Mouse (Mus musculus) layer of hippocampus, adult 18-20 months (tissue): ENCODE results near the gene Hsd17b2. TPM values are rescaled to one million over a fixed set of nuclear protein-coding genes. Genes with fewer than 3 reads are reported as not detected.
"Not testable (repeated sequence)": the region's sequence is repeated elsewhere in the genome, so short reads cannot be mapped to it uniquely, and the experiment has no call there.

Experiments used
- DNase-seq, 2 experiments: peaks; one replicate each; pipeline ENCODE4 v3.0.0; 2022; ENCODE audit warnings: low spot score in 2 of 2
- total RNA-seq, 2 experiments: library from RNA; stranded (reverse); gene quantifications; 2 replicates each; pipeline ENCODE4 v1.2.3; 2021

Hsd17b2 gene
- total RNA-seq, 2 experiments from 2014 or later = 0.69 TPM; not detected in 1

DNA sequence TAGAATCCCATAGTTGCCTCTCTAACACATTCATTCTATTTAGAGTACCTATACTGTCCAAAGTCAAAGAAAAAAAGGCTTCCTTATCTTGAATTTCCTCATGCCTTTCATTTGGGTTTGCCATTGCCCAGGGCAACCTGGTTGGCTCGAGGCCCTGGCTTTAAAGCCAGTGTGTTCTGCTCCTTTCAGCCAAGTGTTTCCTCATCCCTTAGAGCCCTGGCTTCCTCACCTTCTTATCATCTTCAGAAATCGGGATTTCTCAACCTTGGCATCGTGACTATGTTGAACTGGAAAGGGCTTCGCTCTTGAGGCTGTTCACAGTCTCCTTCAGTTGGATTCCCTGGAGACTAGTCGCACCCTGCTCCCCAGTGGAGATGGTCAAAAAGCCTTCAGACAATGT lies 12.9 kb downstream of the Hsd17b2 start:
- no peak for DNase-seq

DNA sequence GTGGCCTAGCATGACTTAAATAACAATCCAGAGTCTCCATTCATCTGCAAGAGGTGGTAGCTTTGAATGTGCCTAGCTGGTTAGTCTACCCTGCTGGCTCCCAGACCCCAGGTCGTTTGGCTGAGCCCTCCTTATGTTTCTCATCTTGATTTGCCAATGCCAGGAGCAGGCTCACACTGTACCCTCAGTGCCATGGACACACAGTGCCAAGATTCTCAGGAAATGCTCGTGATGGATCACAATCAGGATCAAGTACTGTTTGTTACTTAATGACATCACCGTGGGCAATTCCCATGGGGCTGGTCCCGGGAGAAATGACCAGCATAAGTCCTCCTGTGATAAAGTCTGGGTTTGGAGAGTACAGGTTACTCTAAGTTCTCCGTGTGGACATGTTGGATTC lies 14.2 kb downstream of the Hsd17b2 start:
- no peak for DNase-seq

DNA sequence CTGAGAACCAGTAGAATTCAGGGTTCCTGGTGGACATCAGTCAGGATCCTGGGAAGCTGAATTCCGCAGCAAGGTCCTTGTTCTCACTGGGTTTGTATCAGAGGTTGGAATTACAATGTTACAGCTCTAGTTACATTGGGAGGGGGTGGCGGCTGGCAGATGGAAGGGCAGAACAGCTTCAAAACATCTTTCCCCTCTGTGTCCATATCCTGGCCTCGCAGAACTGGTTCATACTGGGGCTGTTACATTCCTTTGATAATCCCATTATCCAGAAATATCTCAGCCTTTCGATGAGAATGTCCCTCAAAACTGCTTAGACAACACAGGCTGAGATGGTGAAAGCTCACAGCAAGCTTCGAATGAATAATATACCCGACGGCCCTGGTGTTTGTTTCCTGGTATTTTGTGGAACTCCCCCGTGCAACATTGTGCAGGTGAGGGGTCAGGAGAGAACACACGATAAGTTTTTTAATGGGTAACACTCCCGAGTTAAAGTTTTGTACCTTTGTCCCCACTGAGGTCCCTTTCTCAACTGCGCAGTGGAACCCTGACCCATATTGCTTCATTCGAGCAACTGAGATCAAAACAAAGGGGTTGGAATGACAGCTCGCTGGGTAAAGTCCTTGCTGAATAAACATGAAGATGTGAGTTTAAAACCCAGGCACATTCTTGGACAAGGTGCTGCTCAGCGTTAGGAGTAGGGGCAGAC lies 16.6 kb downstream of the Hsd17b2 start:
- DNase-seq = no peak

DNA sequence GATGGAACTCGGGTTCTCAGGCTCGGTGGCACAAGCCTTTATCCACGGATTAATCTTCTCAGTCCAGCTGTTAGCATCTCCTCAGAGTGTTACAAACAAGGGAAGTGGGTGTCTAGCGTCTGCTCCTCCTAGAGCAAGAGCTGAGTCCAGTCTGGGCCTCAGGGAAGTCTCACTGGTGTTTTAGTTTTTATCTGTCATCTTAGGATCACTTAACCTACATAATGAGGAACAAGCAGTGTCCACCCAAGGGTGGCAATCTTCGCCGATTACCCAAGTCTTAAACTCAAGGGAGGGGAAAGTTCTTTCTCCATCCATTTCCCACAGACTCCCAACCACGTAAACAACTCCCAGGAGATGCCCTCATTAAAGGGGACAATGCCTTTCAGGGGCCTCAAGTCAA lies 24.8 kb downstream of the Hsd17b2 start:
- no peak for DNase-seq

DNA sequence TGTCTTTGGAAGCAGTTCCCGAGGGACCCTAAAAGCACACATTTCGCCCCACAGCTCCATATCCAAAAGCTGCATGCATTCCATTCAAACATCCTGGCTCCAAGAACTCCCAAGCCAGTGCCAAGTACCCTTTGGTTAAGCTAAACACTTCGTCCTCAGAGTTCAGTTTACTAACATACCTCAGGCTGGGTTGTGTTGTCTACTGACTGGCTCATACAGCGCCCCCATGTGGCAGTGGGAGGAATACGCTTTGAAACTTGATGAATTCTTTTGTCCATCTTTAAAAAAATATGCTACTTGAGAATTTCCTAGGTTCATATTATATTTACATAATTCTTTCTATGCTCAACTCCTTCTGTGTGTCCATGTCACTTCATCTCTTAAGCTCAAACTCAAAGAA lies 25.9 kb downstream of the Hsd17b2 start:
- no peak for DNase-seq

DNA sequence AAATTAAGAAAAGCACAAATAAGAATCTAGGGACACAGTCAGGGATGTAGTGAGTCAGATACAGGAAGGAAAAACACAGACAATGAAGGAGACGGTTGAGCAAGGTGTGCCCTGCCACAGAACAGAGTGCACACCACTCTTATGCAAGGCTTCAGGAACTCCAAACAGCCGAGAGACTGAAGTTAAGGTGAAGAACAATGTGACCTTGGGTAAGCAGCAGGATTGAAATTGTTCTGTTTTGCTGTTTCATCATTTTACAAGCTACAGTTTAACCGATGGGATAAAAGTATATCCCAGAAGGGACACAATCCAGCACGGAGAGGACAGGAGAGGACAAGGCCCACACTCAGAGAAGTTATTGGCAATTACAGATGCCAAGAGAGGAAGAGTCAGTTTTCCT lies 26.5 kb downstream of the Hsd17b2 start:
- no peak for DNase-seq

DNA sequence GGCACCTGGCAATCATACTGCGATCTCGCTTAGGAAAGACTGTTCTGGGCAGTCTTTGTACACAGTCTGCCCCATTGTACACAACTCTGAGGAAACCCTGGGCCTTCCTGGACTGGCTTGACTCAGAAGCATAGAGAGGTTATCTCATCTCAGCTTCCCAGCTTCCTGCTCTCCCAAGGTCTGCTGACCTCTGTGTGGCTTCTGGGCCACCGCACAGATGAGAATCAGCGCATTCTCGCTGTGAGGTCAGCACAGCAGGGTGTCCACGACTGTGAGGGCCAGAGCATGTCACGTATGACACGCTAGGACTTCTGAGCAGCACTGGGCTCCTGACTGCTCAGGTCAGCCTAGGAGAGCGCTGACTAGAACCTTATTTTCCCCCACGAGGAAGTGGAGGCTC lies 29.3 kb downstream of the Hsd17b2 start:
- no peak for DNase-seq

DNA sequence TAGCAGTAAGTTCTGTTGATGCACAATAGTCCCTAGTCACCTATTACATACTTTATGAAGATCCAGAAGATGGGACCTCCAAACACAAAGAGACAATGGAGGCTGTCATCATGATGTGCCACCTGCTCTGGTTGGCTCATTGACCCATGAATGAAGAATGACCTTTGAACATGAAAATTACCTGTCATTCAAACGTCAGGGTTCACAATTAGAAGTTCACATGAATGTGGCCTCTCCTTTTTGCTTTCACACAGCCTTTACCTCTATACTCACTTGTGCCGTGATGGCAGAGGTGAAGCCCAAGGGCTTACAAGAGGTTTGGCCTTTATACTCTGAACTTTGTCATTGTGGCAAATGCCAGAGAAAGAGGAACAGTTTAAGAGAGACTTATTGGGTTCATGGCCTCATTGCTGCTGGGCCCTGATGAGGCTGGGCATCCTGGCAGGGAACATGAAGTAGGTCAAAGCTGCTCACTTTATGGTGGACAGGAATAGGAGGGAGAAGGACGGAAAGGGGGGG lies 35.0 kb downstream of the Hsd17b2 start:
- no peak for DNase-seq

DNA sequence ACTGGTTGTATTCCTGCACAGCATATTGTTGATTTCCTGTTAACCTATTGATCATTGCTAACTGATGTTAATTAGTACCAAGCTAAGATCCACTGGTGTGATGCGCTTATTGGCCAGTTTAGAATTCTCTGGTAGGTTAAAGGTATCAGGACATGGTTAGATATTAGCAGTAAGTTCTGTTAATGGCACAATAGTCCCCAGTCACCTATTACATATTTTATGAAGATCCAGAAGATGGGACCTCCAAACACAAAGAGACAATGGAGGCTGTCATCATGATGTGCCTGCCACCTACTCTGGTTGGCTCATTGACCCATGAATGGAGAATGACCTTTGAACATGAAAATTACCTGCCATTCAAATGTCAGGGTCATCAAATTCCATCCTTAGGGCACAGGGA lies 36.5 kb downstream of the Hsd17b2 start:
- not testable (repeated sequence) for DNase-seq

DNA sequence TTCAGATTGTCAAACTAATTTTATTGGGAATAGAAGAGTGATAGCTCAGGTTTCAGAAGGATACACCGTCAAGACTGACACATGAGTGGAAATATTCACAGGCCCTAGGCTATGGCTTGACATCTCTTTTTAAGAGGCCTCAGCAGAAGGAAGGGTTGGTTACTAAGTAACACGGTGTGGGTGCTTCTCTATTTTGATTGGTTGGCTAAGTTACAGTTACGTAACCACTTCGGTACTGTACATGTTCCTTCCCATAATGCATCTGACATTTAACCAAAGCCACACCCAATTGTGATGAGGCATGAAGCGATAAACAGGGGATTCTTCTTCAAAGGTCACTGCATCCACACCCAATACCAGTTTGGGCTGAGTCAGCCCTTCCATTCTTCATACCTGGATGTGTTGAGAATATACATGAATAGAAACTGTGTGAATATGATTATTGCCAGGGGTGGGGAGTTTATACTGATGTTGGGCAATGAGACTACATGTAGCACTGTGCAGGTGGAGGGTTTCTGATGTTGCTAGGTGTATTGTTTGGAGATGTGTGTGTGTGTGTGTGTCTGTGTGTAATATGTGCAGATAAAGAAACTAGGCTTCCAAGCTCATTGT lies 38.8 kb downstream of the Hsd17b2 start:
- DNase-seq = no peak

DNA sequence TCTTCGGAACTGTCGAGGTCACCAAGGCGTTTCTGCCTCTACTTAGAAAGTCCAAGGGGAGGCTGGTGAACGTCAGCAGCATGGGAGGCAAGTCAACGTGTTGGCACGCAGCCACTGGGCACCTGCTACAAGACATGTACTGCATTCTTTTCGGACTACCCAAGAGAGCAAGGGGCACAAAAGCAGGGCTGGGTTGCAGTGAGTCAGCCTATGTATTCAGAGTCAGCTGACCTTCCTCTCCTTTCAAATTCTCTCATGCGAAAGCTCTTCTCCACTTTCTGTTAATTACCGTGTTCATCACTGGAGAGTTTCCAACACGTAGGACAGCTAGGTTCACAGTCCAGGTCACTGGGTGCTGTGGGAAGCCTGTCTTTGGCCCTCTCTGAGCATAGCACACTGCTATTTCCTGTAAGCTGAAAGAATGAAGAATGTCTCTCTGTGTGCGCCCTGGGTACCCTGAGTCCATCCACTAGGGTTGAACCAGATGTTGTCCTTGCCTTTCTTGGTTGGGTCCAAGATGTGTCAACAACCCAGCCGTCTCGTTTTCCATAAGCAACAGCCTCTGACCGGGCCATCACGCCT lies 40.8 kb downstream of the Hsd17b2 start:
- DNase-seq = no peak

DNA sequence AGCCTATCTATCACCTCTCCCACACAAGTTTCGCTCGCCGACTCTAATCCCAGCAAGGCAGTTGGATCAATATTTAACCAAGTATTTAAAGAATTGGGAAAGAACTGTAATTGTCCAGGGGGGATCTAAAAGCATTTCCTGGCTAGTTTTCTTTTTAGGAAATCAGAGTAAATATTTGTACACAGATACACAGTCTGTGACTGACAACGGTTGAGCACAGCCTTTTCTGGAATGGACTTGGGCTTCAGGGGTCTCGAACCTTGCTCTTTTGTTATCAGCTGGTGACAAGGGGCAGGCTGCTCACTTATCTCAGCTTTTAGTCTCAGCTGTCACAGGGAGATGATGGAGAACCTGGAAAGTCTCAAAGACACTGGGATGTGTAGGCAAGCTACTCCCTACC lies 44.9 kb downstream of the Hsd17b2 start:
- DNase-seq = no peak

DNA sequence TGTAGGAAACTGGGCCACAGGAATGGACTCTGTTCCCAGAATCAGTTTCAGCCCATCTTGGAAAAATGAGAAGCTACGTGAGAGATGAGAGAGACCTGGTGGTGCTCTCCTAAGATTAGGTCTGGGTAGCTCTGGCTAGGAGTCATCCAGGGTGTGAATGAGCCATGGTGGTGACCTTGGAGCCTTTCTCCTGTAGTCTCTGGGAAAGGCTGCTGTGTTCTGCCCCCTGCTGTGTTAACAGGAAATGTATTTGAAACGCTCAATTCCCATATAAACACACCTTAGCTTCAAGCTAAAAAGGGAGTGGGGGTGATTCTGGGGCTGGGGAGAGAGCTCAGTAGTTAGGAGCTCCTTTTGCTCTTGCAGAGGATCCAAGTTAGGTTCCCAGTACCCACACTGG lies 45.7 kb downstream of the Hsd17b2 start:
- no peak for DNase-seq

DNA sequence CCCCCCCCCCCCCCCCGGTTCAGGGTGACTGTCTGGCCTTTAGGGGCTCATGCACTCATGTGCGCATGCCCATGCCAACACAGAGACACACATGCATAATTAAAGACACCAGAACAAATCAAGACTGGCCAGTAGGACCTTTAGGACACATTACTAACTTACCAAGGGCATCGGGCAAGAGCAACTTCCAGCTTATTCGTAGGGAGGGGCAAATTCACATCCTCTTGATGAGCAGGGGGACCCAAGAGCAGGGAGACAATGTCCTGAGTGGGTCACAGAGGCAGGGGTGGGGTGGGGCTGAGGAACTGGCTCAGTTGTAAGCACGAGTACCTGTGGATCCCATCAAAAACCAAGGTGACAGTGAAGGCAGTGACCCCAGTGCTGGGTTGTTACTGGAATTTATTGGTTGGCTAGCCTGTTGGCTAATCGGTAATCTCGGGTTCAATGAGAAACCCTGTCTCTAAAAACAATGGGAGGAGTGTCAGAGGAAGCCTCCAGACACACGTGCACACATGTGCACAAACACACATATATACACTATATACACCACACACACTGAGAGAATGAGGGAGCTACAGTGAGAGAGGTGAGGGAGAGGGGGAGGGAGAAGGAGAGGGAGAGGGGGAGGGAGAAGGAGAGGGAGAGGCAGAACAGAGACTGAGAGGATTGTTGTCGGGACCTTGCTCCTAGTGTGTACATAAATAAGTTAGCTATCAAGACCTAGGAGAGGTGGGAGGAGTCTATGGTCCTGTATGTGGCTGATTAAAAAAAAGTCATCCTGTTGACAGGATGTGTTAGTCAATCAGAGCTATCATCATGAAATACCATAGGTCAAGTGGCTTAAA lies 46.4 kb downstream of the Hsd17b2 start:
- no peak for DNase-seq

DNA sequence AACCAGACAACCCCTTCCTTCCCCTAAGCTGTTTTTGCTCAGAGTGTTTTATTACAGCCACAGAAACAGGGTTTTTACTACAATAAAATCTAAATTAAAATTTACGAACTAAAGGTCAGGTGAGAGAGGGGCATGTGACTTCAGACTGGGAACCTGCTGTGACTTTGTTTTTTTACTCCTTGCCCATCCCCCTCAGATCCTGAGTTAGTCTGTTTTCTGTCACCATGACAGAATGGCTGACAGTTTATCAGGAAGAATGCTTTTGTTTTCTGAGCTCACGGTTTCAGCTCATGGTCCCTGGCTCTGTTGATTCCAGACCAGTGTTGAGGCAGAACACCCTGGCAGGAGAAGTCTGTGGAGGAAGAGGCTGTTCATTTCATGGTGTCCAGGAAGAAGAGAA lies 47.7 kb downstream of the Hsd17b2 start:
- DNase-seq = no peak

DNA sequence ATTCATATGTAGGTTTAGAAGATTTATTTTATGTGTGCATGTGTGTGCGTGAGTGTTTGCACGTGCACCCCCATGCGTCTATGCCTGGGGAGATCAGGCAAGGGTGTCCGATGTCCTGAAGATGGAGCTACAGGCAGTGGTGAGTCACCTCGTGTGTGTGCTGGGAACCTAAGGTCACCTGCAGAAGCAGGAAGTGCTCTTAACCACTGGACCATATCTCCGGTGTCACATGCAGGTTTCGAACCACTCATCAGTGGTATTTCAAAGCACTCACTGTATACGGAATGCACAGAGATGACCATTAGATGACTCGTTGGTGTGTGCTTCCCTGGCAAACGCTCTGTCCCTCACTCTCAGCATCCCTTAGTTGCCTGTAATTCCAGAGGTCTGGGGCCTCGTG lies 56.2 kb downstream of the Hsd17b2 start:
- no peak for DNase-seq

DNA sequence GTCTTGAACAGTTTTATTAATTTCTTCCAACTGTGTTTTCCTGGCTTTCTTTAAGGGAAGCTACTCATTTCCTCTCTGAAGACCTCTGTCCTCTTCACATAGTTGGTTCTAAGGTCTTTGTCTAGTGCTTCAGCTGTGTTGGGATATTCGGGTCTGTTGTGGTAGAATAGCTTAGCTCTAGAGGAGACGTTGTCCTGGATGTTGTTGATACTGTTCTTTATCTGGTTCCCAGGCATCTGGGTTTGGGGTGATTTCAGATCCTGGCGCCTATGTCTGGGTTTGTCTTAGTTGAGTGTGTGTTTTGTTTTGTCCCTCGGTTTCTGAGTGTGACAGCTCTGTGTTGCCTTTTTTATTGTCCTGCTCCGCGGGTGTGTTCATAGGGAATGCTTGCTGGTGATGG lies 61.1 kb downstream of the Hsd17b2 start:
- DNase-seq = no peak

DNA sequence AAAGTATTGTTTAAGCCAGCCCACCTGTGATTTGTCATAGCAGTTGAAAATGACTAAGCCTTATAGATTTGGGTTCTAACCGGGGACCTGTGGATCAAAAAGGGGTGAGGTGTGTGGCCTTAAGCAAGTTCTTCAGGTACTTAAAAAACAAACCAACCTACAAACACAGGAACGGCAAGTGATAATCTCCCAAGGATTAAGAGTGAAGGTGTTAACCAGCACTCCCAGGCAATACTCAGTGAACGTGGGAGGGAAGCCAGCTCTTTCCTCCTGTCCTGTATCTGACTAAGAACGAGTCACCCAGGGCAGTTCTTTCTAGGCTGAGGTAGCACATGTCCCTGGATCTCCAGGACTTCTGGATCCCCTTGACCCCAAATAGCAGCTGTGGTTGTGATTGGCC lies 62.9 kb downstream of the Hsd17b2 start:
- no peak for DNase-seq

DNA sequence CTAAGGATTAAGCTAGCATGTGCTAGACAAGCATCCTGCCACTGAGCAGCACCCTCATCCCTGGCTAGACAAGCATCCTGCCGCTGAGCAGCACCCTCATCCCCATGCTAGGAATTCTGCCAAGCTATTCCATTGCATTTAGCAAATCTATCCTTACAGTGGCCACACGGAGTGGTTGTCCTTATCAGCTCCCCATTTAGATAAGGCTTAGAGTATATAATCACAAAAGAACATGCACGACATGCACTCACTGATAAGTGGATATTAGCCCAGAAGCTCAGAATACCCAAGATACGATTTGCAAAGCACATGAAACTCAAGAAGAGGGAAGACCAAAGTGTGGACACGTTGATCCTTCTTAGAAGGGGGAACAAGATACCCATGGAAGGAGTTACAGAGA lies 64.2 kb downstream of the Hsd17b2 start:
- DNase-seq = no peak

DNA sequence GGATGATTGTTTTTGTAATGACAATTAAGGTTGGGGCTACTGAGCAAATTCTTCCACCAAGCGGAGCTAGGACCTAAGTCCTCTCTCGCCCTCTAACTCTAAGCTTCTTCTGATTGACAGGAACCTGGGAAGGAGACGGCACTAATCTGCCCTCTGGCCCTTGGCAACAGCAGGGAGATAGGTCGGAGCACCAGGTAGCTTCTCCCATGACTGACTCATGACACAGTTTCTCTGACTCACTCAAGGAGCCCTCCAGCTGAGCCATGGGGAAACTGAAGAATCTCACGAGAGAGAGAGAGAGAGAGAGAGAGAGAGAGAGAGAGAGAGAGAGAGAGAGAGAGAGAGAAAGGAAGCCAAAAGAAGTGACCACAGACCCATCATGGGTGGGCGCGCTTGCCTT lies 67.3 kb downstream of the Hsd17b2 start:
- DNase-seq = no peak

DNA sequence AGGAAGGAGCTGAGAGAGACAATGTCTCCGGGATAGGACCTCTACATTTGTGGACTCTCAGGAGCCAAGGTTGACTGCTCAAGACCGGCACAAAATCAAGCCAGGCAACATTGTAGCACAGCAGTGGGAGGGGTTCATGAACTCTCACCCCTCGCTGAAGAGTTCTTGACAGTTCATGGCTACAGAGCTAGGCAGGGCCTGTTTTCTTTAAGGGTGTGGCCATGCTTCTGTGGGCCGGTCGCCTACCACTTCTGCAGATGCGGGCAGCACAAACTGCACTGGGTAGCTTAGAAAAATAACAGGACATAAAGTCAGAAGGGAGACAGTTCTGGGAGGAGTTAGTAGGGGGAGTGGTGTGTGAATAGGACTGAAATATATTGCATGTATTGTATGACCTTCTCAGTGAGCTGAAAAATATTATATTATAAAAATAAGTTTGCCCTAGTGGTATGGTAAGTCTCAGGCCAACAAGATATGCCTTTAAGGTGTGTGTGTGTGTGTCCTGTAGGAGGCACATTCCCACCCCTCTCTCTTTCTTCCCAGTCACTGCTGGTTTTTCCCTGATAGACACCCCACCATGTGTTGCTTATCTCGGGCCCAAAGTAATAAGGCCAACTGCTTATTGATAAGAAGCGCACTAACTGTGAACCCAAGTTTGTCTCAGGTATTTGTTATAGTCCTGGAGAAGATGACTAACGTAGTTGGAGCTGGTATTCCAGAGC lies 69.6 kb downstream of the Hsd17b2 start:
- DNase-seq = no peak
